Mouse (Mus musculus) layer of hippocampus, adult 9-10 months (tissue): ENCODE data around the gene Atp5g1.
A peak's percentile ranks its signal among the peaks of the same experiment; 100 is the strongest.
"Not testable (repeated sequence)": the region's sequence is repeated elsewhere in the genome, so short reads cannot be mapped to it uniquely, and the experiment has no call there.

Experiments used
- DNase-seq: peaks from one replicate; pipeline ENCODE4 v3.0.0; 2022; ENCODE audit warnings: low spot score

The Atp5g1 gene

GRCm38 (mm10) chr11:96075509-96076220, at the start of gene Atp5g1:
Gene Atp5g1 (minus strand): TSS chr11:96075670.
- DNase-seq: peak; percentile 99

DNA sequence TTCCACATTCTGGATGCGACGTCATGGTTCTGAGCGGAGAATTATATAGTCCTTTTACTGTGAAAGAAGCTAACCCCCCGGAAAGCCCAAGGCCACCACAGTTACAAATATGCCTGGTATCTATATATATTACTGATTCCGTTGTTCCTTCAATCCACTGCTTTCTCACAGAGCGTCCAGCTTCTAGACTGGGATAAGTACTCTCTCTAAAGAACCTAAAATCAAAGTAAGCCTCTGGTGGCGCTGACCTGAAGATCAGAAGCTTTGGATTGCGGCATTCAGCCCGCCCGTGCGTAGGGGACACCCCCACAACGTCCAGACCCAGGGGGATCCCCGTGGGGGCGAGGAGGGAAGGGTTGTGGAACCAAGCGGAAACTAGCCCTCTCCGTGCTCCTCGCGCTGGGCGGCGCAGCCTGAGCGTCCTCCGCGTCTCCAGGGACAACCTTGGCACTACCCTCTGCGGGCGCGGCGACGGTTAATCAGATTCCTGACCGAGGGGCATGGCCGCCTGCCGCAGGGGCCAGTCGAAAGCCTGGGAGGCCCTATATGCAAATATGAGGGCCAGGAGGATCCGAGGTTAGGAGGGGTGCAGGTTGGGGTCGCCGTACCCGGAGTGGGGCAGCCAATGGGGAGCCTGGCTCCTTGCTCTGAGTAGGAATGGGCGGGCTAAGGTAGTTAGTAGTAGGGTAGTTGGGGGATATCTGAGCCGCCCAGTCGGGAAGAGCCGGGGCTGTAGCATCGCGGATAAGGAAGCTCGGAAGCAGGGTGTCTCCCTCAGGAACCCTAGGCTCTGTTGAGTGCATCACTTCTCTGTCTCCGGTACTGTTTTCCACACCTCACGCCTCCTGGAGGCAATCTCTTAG, 48.8 kb upstream of the Atp5g1 start:
- DNase-seq: no peak

DNA sequence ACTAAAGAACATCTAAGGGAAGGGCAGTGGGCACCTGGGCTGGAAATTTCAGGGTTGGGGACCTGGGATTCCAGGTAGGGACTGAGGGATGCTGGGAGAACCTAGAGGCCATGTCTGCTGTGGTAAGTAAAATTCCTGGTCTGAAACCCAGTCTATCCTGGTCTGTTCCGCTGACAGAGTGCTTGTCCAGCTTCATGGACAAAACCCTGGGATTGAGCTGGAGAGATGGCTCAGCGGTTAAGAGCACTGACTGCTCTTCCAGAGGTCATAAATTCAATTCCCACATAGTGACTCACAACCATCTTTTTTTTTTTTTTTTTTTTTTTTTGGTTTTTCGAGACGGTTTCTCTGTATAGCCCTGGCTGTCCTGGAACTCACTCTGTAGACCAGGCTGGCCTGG, 47.3 kb upstream of the Atp5g1 start:
- not testable (repeated sequence) for DNase-seq

- no peak for DNase-seq
Observed at GRCm38 (mm10) chr11:96119401-96119800, 43.9 kb upstream of the Atp5g1 start.

GRCm38 (mm10) chr11:96116925-96117324, 41.5 kb upstream of the Atp5g1 start:
- DNase-seq: not testable (repeated sequence)

- DNase-seq: no peak
Observed at GRCm38 (mm10) chr11:96116116-96116515, 40.6 kb upstream of the Atp5g1 start.

DNA sequence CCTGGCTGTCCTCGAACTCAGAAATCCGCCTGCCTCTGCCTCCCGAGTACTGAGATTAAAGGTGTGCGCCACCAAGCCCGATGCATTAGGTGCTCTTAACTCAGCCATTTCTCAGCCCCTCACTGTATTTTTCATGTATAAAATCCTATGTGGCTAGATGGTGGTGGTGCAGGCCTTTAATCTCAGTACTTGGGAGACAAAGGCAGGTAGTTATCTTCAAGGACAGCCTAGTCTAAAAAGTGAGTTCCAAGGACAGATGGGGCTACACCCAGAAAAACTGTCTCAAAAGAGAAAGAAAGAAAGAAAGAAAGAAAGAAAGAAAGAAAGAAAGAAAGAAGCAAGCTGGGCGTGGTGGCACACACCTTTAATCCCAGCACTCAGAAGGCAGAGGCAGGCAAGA, 39.9 kb upstream of the Atp5g1 start:
- no peak for DNase-seq

GRCm38 (mm10) chr11:96114077-96114476, 38.6 kb upstream of the Atp5g1 start:
- DNase-seq: no peak

GRCm38 (mm10) chr11:96111751-96112150, 36.3 kb upstream of the Atp5g1 start, which contains the start of gene Calcoco2:
Gene Calcoco2 (minus strand): TSS chr11:96111964.
- no peak for DNase-seq

GRCm38 (mm10) chr11:96110950-96111349, 35.5 kb upstream of the Atp5g1 start:
- DNase-seq: not testable (repeated sequence)

GRCm38 (mm10) chr11:96108376-96108775, 32.9 kb upstream of the Atp5g1 start:
- DNase-seq: no peak

DNA sequence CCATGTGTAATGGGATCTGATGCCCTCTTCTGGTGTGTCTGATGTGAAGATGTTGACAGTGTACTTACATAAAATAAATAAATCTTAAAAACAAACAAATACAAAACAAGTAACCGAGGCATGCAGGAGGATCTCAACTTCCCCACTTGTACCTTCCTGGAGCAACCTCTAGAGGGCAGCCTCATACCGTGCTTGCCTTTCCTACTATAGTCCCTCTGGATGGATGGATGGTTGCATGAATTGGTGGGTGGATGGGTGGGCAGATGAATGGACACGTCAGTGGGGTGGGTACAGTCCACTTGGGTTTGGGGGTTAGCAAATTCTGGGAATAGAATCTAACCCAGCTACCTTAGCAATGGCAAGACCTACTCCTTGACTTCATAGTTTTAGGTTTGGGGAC, 17.9 kb upstream of the Atp5g1 start:
- DNase-seq: no peak

GRCm38 (mm10) chr11:96092674-96093291, 17.3 kb upstream of the Atp5g1 start:
- no peak for DNase-seq

DNA sequence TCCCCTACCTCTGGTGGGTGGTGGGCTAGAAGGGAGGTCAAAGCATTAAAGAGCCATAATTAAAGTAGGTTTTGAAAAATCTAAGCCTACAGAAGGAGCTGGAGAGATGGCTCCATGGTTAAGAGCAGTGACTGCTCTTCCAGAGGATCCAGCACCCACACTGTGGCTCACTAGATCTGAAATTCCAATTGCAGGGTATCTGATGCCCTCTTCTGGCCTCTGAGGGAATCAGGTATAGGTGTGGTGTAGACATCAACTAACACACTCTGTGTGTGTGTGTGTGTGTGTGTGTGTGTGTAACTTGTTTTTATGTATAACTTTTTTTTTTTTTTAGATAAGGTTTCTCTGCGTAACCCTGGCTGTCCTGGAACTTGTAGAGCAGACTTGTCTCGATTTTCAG, 15.6 kb upstream of the Atp5g1 start:
- no peak for DNase-seq

GRCm38 (mm10) chr11:96087981-96088380, 12.5 kb upstream of the Atp5g1 start:
- no peak for DNase-seq

GRCm38 (mm10) chr11:96082682-96083081, 7.2 kb upstream of the Atp5g1 start:
- DNase-seq: no peak

- no peak for DNase-seq
Observed at GRCm38 (mm10) chr11:96080736-96081135, 5.3 kb upstream of the Atp5g1 start.

GRCm38 (mm10) chr11:96076221-96077105, 993 bp upstream of the Atp5g1 start:
- DNase-seq: no peak

GRCm38 (mm10) chr11:96075177-96075508, 327 bp downstream of the Atp5g1 start:
- no peak for DNase-seq

DNA sequence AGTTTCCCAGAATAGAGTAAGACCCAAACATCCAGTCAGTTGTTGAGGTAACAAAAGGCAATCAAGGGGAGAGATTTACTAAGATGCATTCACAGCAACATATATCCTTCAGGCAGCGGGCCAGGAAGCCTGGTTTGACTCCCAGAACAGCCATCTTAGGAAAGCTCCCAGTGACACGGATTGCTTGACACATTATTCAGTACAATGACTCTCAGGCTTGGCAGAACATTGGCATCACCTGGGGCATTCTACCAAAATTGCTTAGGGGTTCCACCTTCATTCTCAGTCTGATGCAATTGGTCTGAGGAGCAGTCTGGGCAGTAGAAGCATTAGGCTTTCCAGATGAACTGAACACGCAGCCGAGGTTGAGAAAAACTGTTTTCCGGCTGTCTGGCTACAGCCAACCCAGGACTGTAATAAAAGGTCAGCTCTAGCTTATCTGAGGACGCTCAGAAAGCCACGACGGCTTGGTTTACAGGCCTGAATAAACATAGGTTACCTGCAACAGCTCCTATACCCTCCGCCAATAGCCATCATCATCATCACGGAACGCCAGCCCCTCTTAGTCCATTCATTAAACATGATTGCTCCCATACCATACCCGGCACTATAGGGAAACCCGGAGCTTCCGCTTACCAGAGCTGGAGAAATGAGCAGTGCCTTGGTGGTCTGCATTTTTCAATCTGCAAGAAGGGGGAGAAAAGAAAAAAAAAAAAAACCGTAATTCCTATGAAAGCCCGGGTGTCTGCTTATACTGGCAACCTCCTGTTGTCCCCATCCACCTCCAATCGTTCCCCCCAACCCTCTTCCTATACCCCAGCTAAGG, 906 bp downstream of the Atp5g1 start:
- no peak for DNase-seq
